Mouse (Mus musculus) forebrain, embryonic 13.5 days (tissue): ENCODE data around the gene Tmem238. TPM values are rescaled to one million over a fixed set of nuclear protein-coding genes. Genes with fewer than 3 reads are reported as not detected.

ENCODE experiments used
- ATAC-seq: fragments of 200-750 bp; cut with Nextera tagmentation; 2 replicates; pipeline ENCODE4 v1.8.0; 2017
- H3K27ac ChIP-seq: fragments of 300-500 bp; sonication (generic); 2 replicates; pipeline ENCODE4 v1.5.1; 2015; ENCODE audit warnings: inconsistent platforms, mild to moderate bottlenecking, moderate library complexity
- H3K27me3 ChIP-seq: fragments of 300-500 bp; sonication (generic); 2 replicates; pipeline ENCODE4 v1.6.1; 2015; ENCODE audit warnings: mild to moderate bottlenecking, inconsistent platforms
- H3K36me3 ChIP-seq: fragments of 300-500 bp; sonication (generic); 2 replicates; pipeline ENCODE4 v1.6.1; 2015; ENCODE audit warnings: mild to moderate bottlenecking, inconsistent platforms; ENCODE audit not compliant: poor library complexity, severe bottlenecking
- H3K4me1 ChIP-seq: fragments of 300-500 bp; sonication (generic); 2 replicates; pipeline ENCODE4 v1.6.1; 2015; ENCODE audit warnings: inconsistent platforms
- H3K4me2 ChIP-seq: fragments of 300-500 bp; sonication (generic); 2 replicates; pipeline ENCODE4 v1.6.1; 2015; ENCODE audit warnings: inconsistent platforms, mild to moderate bottlenecking, moderate library complexity
- H3K4me3 ChIP-seq: fragments of 300-500 bp; sonication (generic); 2 replicates; pipeline ENCODE4 v1.5.1; 2015; ENCODE audit warnings: mild to moderate bottlenecking, inconsistent platforms
- H3K9ac ChIP-seq: fragments of 300-500 bp; sonication (generic); 2 replicates; pipeline ENCODE4 v1.6.1; 2015; ENCODE audit warnings: mild to moderate bottlenecking, inconsistent platforms
- H3K9me3 ChIP-seq: fragments of 300-500 bp; sonication (generic); replicated peaks from 2 replicates; pipeline ENCODE4 v1.6.1; 2016; ENCODE audit warnings: inconsistent platforms
- WGBS: fragments of 180-500 bp; shearing (Covaris S2); methylation state at CpG from one replicate; pipeline ENCODE4 v1.1.7; 2015; 5-methylcytosine and 5-hydroxymethylcytosine counted together
- polyA plus RNA-seq: library from polyadenylated mRNA; unstranded; fragments of >200 nt; fragmentation: Nextera tagmentation; extraction: Ambion mirVana; gene quantifications from 2 replicates; pipeline ENCODE4 v1.2.1, GENCODE M21; 2015

The Tmem238 gene
- polyA plus RNA-seq, 1 experiment from 2014 or later, result 2.6 TPM

- Histone ChIP-seq H3K27ac (peak overlapping the region; percentile 93), H3K9ac (peak overlapping the region; percentile 93), H3K4me2 (peak overlapping the region; percentile 85), H3K4me3 (peak overlapping the region; percentile 75), H3K9me3 (no peaks in the 10 kb centered on the region), H3K36me3 (peaks cover 45% of the 10 kb centered on the region), H3K27me3 (no peaks in the 10 kb centered on the region), H3K4me1 (peaks cover 41% of the 10 kb centered on the region)
- WGBS, result 77% methylated on average over 21 of the region's 21 CpGs
- ATAC-seq, result no peak
These were observed 47.6 kb downstream of the Tmem238 start for GRCm38 (mm10) chr7:4741672-4742481.

- peak overlapping the region; percentile 75 for H3K4me3 ChIP-seq
- peak overlapping the region; percentile 85 for H3K4me2 ChIP-seq
- ATAC-seq, result no peak
- peaks cover 38% of the 10 kb centered on the region for H3K36me3 ChIP-seq
- no peaks in the 10 kb centered on the region for H3K9me3 ChIP-seq
- H3K4me1 ChIP-seq, result peaks cover 41% of the 10 kb centered on the region
- H3K27me3 ChIP-seq, result no peaks in the 10 kb centered on the region
- under 1% methylated on average over 4 of the region's 4 CpGs for WGBS
- peak overlapping the region; percentile 93 for H3K27ac ChIP-seq
- H3K9ac ChIP-seq, result peak overlapping the region; percentile 93
These were observed 48.3 kb downstream of the Tmem238 start for GRCm38 (mm10) chr7:4741151-4741550.

- Histone ChIP-seq H3K4me2 (peak overlapping the region; percentile 85), H3K4me3 (peak overlapping the region; percentile 75), H3K4me1 (peaks cover 38% of the 10 kb centered on the region), H3K9me3 (no peaks in the 10 kb centered on the region), H3K27ac (peak overlapping the region; percentile 93), H3K36me3 (peaks cover 30% of the 10 kb centered on the region), H3K27me3 (no peaks in the 10 kb centered on the region), H3K9ac (peak overlapping the region; percentile 93)
- 0% methylated on average over 14 of the region's 14 CpGs for WGBS
- ATAC-seq, result no peak
These were observed 49.1 kb downstream of the Tmem238 start for GRCm38 (mm10) chr7:4740309-4740727.

DNA sequence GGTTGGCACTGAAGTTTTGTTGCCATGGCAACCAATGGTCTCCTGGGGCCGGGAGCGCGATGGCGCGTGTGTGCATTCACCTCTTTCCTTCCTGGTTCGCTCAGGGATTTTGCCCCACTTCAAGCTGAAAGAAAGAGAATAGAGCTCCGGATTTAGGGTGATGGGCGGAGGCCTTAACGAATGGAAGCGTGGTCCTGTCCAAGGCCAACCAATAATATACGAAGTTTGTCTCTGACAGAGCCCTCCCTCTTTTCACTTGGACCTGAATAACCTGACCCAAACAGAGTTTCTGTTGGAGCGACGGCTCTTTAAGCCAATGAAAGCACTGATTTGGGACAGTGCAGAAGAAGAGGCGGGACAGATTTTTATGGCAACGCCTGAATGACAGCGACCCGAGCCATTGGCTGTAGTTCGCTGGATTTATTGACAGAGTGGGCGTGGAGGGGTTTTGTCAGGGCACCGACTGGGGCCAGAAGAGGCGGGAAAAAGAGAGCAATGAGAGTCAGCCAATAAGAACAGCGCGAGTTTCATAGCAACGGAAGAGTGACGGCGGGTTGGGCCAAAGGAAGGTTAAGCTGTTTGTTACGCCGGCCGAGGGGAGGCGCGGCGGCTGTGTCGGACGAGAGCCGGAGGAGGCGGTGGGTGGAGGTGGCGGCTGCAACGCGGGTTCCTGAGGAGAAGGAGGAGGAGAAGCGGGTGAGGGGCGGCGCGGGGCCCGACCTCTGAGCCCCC lies 49.7 kb downstream of the Tmem238 start, which contains the start of gene Kmt5c:
Kmt5c (plus strand) TSS at position 572 of the 732 bp plus-strand sequence.
- Histone ChIP-seq H3K9me3 (no peaks in the 10 kb centered on the region), H3K27ac (peak within 1 kb of the TSS; percentile 93), H3K4me3 (peak within 1 kb of the TSS; percentile 75), H3K27me3 (no peaks in the 10 kb centered on the region), H3K4me1 (peaks cover 38% of the 10 kb centered on the region), H3K9ac (peak within 1 kb of the TSS; percentile 93), H3K36me3 (peaks cover 26% of the 10 kb centered on the region), H3K4me2 (peak within 1 kb of the TSS; percentile 85)
- 0% methylated on average over 38 of the region's 44 CpGs for WGBS
- peak; percentile 97 for ATAC-seq

DNA sequence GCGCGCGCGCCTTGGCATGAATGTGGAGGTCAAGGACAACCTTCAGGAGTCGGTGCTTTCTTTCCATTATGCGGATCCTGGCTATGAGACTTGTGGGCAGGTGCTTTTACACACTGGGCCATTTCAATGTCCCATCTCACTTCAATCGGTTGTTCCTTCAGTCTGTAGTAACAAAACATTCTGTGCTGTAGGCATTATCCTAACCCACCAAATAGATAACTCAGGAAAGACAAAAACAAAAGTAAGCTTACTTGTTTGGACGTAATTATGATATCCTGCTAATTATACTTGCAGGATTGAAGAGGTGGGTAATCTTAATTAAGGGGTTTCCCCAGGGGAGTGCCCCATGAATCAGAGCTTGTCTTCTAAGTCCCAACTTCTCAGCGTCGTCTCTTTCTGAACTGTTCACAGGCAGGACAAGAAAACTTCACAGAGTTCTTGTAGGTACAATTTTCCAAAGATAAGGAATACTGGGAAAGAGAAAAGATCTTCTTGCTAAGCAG lies 50.4 kb downstream of the Tmem238 start:
- peaks cover 19% of the 10 kb centered on the region for H3K36me3 ChIP-seq
- H3K4me1 ChIP-seq, result peaks cover 38% of the 10 kb centered on the region
- H3K27ac ChIP-seq, result peak overlapping the region; percentile 72
- peak overlapping the region; percentile 51 for H3K9ac ChIP-seq
- no peaks in the 10 kb centered on the region for H3K9me3 ChIP-seq
- WGBS, result 31% methylated on average over 10 of the region's 10 CpGs
- no peak for ATAC-seq
- peak overlapping the region; percentile 65 for H3K4me2 ChIP-seq
- peak overlapping the region; percentile 37 for H3K4me3 ChIP-seq
- no peaks in the 10 kb centered on the region for H3K27me3 ChIP-seq

Other genes starting within 250 kb of the Tmem238 start
- 64.0 and 86.3 TPM in 2 replicates for gene Syt5, start 242.1 kb downstream of the Tmem238 start, polyA plus RNA-seq
- gene Ptprh, start 185.6 kb downstream of the Tmem238 start, polyA plus RNA-seq, result 0.09 and 0.13 TPM in 2 replicates
- gene Tmem86b, start 158.2 kb downstream of the Tmem238 start, polyA plus RNA-seq, result 2.9 and 3.3 TPM in 2 replicates
- gene Ppp6r1, start 130.6 kb downstream of the Tmem238 start, polyA plus RNA-seq, result 7.8 and 8.1 TPM in 2 replicates
- 117 and 125 TPM in 2 replicates for gene Hspbp1, start 104.6 kb downstream of the Tmem238 start, polyA plus RNA-seq
- 6.1 and 6.5 TPM in 2 replicates for gene Brsk1, start 99.1 kb downstream of the Tmem238 start, polyA plus RNA-seq
- gene Tmem150b, start 64.4 kb downstream of the Tmem238 start, polyA plus RNA-seq, result 0.27 and 0.29 TPM in 2 replicates
- 75.3 and 84.3 TPM in 2 replicates for gene Kmt5c, start 49.5 kb downstream of the Tmem238 start, polyA plus RNA-seq
- gene Cox6b2, start 36.6 kb downstream of the Tmem238 start, polyA plus RNA-seq, result 17.8 and 22.1 TPM in 2 replicates
- not detected in 2 replicates for gene Fam71e2, start 18.4 kb downstream of the Tmem238 start, polyA plus RNA-seq
- gene Il11, start 6.8 kb downstream of the Tmem238 start, polyA plus RNA-seq, result 0.17 and 0.40 TPM in 2 replicates
- gene Tmem190, start 6.7 kb downstream of the Tmem238 start, polyA plus RNA-seq, result not detected in 2 replicates
- 244 and 284 TPM in 2 replicates for gene Rpl28, start 3.2 kb upstream of the Tmem238 start, polyA plus RNA-seq
- gene Ube2s, start 22.9 kb upstream of the Tmem238 start, polyA plus RNA-seq, result 398 and 454 TPM in 2 replicates
- gene Shisa7, start 55.0 kb upstream of the Tmem238 start, polyA plus RNA-seq, result 5.6 and 7.1 TPM in 2 replicates
- gene Isoc2b, start 80.6 kb upstream of the Tmem238 start, polyA plus RNA-seq, result 2.7 and 3.4 TPM in 2 replicates
- gene Isoc2a, start 87.5 kb upstream of the Tmem238 start, polyA plus RNA-seq, result 0.63 and 0.77 TPM in 2 replicates
- 0.26 and 0.45 TPM in 2 replicates for gene Gm36210, start 116.9 kb upstream of the Tmem238 start, polyA plus RNA-seq
- gene Zfp628, start 125.6 kb upstream of the Tmem238 start, polyA plus RNA-seq, result 4.3 and 4.5 TPM in 2 replicates
- gene Nat14, start 132.4 kb upstream of the Tmem238 start, polyA plus RNA-seq, result 21.2 and 24.9 TPM in 2 replicates
- 0.23 and 0.30 TPM in 2 replicates for gene Ssc5d, start 136.1 kb upstream of the Tmem238 start, polyA plus RNA-seq
- gene Sbk2, start 174.8 kb upstream of the Tmem238 start, polyA plus RNA-seq, result not detected in 2 replicates
- 0.09 and 0.19 TPM in 2 replicates for gene Sbk3, start 181.5 kb upstream of the Tmem238 start, polyA plus RNA-seq
- 51.2 and 56.5 TPM in 2 replicates for gene Zfp579, start 206.5 kb upstream of the Tmem238 start, polyA plus RNA-seq
- 9.1 and 10.4 TPM in 2 replicates for gene Zfp524, start 224.8 kb upstream of the Tmem238 start, polyA plus RNA-seq
- gene Fiz1, start 225.0 kb upstream of the Tmem238 start, polyA plus RNA-seq, result 46.6 and 51.2 TPM in 2 replicates
- gene Gm44973, start 225.8 kb upstream of the Tmem238 start, polyA plus RNA-seq, result 1.5 and 2.1 TPM in 2 replicates
- 5.1 and 5.4 TPM in 2 replicates for gene Zfp865, start 230.7 kb upstream of the Tmem238 start, polyA plus RNA-seq
- 17.0 and 19.7 TPM in 2 replicates for gene Ccdc106, start 230.9 kb upstream of the Tmem238 start, polyA plus RNA-seq
- gene 4632433K11Rik, start 244.5 kb upstream of the Tmem238 start, polyA plus RNA-seq, result not detected in 2 replicates
- 5.6 and 8.4 TPM in 2 replicates for gene Zfp784, start 248.8 kb upstream of the Tmem238 start, polyA plus RNA-seq